Mouse (Mus musculus) mouse embryonic stem cell (cell line): ENCODE data around the gene Acsl4.

Source experiments
- in situ Hi-C, 2 experiments: fragments of 300-500 bp; cut with MboI; formaldehyde crosslinking; loops; 1 replicate in 1 of 2; 3 replicates in 1 of 2; pipeline ENCODE4 v1.14.3; 2019 to 2020; ENCODE audit warnings: low sequenced_read_pairs in 2 of 2, low pct_unique_long_range_greater_than_20kb in 1 of 2, mixed read lengths in 1 of 2; ENCODE audit not compliant: unreplicated experiment in 1 of 2

Gene Acsl4

GRCm38 (mm10) chrX:142390247-142390908 is at the start of gene Acsl4:
Gene Acsl4 (minus strand): TSS chrX:142390535.
- in situ Hi-C loops = no loop called here

DNA sequence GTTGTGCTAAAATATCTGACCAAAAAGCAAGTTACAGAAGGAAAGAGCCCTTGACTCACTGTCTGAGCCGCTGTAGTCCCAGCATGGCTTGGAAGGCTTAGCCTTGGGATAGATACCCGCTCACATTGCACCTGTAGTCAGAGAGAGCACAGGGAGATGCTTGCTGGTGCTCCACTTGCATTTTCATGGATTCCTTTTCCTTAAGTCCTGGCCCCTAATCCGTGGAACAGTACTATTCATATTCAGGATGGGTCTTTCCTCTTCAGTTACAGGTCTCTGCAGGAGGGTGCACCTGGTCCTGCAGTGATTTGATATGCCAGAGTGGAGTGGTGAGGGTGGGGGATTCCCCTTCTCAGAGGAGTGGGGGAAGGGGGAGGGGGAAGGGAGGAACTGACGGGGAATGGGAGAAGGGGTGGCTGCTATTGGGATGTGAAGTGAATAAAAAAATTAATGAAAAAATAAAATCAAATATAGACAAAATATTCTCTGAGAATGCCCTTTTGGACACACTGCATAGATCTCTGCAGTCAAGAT is 47.7 kb upstream of the Acsl4 start:
- in situ Hi-C loops = no loop called here

- in situ Hi-C loops = no loop called here
Observed at GRCm38 (mm10) chrX:142432846-142433245, 42.5 kb upstream of the Acsl4 start.

DNA sequence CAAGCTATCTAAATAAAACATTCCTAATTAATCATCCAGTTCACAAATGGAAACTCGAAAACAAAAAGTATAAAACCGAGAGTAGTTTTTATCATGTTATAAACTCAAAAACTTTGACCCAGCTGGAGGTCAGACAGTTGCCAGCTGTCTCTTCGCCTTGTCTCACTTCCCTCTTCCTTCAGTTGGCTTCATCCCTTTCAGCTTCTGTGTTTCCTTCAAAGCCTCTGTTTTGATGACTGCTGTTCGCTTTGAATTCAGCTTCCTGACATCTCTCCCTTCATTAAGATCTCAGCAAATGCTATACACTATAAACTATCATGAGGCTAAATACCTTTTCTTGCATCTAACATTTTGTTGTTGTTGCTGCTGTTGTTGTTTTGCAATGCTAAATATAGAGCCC is 36.8 kb upstream of the Acsl4 start:
- in situ Hi-C loops = no loop called here

GRCm38 (mm10) chrX:142426628-142427027 is 36.3 kb upstream of the Acsl4 start:
- in situ Hi-C loops = no loop called here

GRCm38 (mm10) chrX:142413884-142414283 is 23.5 kb upstream of the Acsl4 start:
- in situ Hi-C loops = no loop called here

GRCm38 (mm10) chrX:142410060-142410459 is 19.7 kb upstream of the Acsl4 start:
- in situ Hi-C loops = no loop called here

- in situ Hi-C loops = no loop called here
Observed at GRCm38 (mm10) chrX:142409338-142409737, 19.0 kb upstream of the Acsl4 start.

DNA sequence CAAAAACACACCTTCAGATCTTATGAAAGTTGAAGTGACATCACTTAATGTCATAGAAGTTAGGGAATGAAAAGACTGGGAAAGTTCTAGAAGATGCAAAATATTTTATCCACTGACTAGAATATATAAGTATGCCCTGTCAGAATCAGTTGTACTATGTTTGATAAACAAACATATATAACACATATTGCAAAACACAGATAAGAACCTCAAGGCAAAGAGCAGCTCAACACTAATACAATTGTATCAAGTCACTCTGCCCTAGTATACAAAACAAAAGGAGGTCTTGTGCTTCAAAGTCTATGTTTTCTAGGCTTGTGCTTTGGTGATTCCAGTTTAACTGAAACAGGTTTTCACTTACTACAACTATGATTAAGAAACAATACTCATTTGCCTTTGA is 12.8 kb upstream of the Acsl4 start:
- in situ Hi-C loops = no loop called here

DNA sequence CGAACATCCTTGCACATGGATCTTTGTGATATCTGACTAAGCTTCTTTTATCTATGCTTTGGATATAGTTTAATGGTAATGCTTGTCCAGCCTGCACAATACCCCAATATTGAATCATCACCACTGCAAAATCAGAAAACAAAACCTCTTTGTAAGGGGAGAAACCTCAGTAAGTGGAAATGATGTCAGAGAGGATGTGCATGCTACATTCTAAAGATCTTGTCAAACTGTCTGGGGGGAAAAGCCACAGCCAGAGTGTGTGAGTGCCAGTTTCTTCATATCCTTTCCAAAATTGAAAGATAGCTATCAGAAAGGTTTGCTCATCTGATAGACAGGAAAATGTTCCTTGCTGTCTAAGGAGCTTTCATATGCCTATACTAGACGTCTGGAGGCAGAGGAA is 8.3 kb upstream of the Acsl4 start:
- in situ Hi-C loops = no loop called here

GRCm38 (mm10) chrX:142390909-142391265 is 552 bp upstream of the Acsl4 start:
- in situ Hi-C loops = no loop called here

DNA sequence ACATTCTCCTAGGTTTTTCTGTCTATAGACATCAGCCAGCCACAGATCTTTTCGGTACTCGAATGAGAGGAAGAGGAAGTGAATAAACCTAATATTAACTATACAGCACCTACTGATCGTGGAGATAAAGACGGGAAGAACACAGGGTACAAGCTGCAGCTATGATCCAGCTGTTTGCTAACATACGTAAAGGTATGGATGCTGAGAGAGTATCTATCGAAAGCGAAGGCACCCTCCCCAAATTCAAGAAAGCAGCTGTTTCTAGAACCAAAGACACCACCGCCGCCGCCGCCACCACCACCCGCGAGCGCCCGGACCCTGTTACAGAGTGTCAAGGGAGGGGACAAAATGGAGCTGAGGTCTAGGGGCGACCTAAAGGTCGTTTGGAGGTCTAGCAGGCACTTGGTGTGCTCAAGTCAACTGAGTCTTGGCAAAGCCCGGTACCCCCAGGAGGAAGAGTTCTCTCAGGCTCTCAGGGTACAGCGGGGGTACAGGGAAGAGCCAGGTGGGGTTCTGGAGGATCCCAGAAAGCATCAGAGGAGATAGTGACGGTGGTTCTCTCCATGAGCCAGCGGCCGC is 665 bp downstream of the Acsl4 start:
- in situ Hi-C loops = no loop called here

GRCm38 (mm10) chrX:142388141-142388540 is 2.2 kb downstream of the Acsl4 start:
- in situ Hi-C loops = no loop called here

DNA sequence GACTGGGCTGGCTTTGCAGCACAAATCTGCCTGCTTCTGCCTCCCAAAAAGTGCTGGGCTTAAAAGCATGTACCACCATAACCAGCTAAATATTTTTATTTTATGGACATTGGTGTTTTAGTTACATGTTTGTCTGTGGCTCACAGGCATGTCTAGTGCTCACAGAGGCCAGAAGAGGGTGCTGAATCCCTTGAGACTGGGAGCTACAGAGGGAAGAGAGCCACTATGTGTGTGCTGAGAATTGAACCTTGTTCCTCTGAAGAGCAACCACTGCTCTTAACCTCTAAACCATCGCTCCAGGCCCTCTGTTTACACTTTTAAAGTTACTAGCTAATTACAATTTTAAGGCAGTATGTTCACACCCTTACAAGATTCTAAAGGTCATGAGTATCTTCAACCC is 2.7 kb downstream of the Acsl4 start:
- in situ Hi-C loops = no loop called here

GRCm38 (mm10) chrX:142384918-142385317 is 5.4 kb downstream of the Acsl4 start:
- in situ Hi-C loops = no loop called here

GRCm38 (mm10) chrX:142379894-142380293 is 10.4 kb downstream of the Acsl4 start:
- in situ Hi-C loops = loop anchor here in 1 of 2 experiments (10.0 kb wide), 1 partner anchor 155 kb away; no protein-coding TSS in a partner anchor

- in situ Hi-C loops = loop anchor here in 1 of 2 experiments (10.0 kb wide), 1 partner anchor 157 kb away; no protein-coding TSS in a partner anchor
Observed at GRCm38 (mm10) chrX:142378048-142378447, 12.3 kb downstream of the Acsl4 start.

DNA sequence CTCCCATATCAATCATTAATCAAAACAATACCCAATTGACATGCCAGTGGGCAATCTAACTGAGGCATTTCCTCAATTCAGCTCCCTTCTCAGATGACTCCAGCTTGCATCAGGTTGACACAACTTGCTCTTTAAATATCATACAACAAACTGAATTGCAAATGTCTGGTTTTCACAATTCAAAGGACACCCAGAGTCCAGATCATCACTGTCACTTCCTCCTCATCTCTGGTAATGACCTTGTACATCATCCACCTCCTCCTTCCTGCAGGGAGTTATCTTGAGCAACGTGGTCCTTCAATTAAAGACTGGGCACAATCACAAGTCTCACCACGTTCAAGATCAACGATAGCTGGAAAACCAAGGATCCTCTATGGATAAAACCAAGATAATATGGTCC is 13.0 kb downstream of the Acsl4 start:
- in situ Hi-C loops = loop anchor here in 1 of 2 experiments (10.0 kb wide), 1 partner anchor 157 kb away; no protein-coding TSS in a partner anchor

DNA sequence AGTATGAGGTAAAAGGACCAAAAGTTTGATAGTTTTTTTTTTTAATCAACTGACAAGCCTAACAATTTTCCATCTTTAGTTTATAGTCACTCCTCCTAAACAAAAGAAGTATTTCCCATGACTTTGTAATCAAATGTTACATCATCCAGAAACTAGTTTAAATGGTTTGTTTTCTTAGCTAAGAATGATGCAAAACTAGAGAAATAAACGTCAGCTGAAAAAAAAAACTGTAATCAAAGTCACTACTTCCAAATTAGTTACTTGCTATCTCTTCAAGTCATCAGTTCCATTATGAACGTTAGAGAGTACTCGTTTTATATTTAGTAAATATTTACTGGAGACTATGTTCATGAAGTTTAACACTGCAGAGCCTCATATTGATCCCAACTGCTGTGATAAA is 13.6 kb downstream of the Acsl4 start:
- in situ Hi-C loops = loop anchor here in 1 of 2 experiments (10.0 kb wide), 1 partner anchor 158 kb away; no protein-coding TSS in a partner anchor

GRCm38 (mm10) chrX:142375519-142375918 is 14.8 kb downstream of the Acsl4 start:
- in situ Hi-C loops = loop anchor here in 1 of 2 experiments (10.0 kb wide), 1 partner anchor 159 kb away; no protein-coding TSS in a partner anchor
